Mouse (Mus musculus) brain, embryonic 14.5 days (tissue): Measurements from ENCODE around the gene Acvrl1. TPM values are rescaled to one million over a fixed set of nuclear protein-coding genes. Genes with fewer than 3 reads are reported as not detected.

ENCODE experiments used
- DNase-seq: peaks from one replicate; pipeline ENCODE4 v3.0.0-alpha.2; 2011; ENCODE audit warnings: low read depth
- CTCF ChIP-seq: fragments of 200-500 bp; IDR thresholded peaks from 2 replicates; pipeline ENCODE4 v1.5.1; 2012; ENCODE audit warnings: inconsistent platforms, mild to moderate bottlenecking, moderate library complexity, borderline replicate concordance; ENCODE audit not compliant: insufficient read depth, insufficient read length; ENCODE audit errors: extremely low read depth
- POLR2A ChIP-seq: fragments of 200-500 bp; IDR thresholded peaks from 2 replicates; pipeline ENCODE4 v1.6.1; 2012; ENCODE audit warnings: mild to moderate bottlenecking, inconsistent platforms, borderline replicate concordance; ENCODE audit not compliant: poor library complexity, insufficient read depth, insufficient read length, severe bottlenecking; ENCODE audit errors: extremely low read depth
- polyA plus RNA-seq: library from polyadenylated mRNA; depleted of rRNA; stranded (reverse); fragments of >200 nt; gene quantifications from 2 replicates; pipeline ENCODE4 v1.2.3, GENCODE M21; 2012; rRNA removed

Acvrl1 gene
- polyA plus RNA-seq, 1 experiment, result 11.6 TPM

- TF ChIP-seq CTCF, result no peak
- TF ChIP-seq POLR2A, result no peak
Observed at GRCm38 (mm10) chr15:101189981-101190761, 61.8 kb downstream of the Acvrl1 start.

GRCm38 (mm10) chr15:101190762-101191150 lies 62.4 kb downstream of the Acvrl1 start:
- no peak for DNase-seq
- TF ChIP-seq CTCF (no peak), POLR2A (no peak)

More at GRCm38 (mm10) chr15:101189981-101190761, 61.8 kb downstream of the Acvrl1 start:
- no peak for DNase-seq

- no peak for TF ChIP-seq POLR2A
- DNase-seq, result peak; percentile 96
Observed at GRCm38 (mm10) chr15:101191459-101192259, 63.3 kb downstream of the Acvrl1 start.

- DNase-seq, result no peak
- no peak for TF ChIP-seq POLR2A
- no peak for TF ChIP-seq CTCF
Observed at GRCm38 (mm10) chr15:101192260-101192640, 63.9 kb downstream of the Acvrl1 start.

GRCm38 (mm10) chr15:101192651-101193050 lies 64.3 kb downstream of the Acvrl1 start:
- DNase-seq, result no peak
- TF ChIP-seq CTCF, result no peak
- no peak for TF ChIP-seq POLR2A

GRCm38 (mm10) chr15:101193971-101194370 lies 65.6 kb downstream of the Acvrl1 start:
- TF ChIP-seq POLR2A (no peak), CTCF (no peak)
- DNase-seq, result no peak

Other genes starting within 250 kb of the Acvrl1 start
- not detected in 2 replicates for gene Gm47841, start 81.1 kb upstream of the Acvrl1 start, polyA plus RNA-seq
- 1.5 and 2.1 TPM in 2 replicates for gene Fignl2, start 50.0 kb upstream of the Acvrl1 start, polyA plus RNA-seq
- gene Ankrd33, start 12.8 kb upstream of the Acvrl1 start, polyA plus RNA-seq, result not detected in 2 replicates
- 62.5 and 75.3 TPM in 2 replicates for gene Acvr1b, start 45.5 kb downstream of the Acvrl1 start, polyA plus RNA-seq
- gene Grasp, start 95.7 kb downstream of the Acvrl1 start, polyA plus RNA-seq, result 4.9 and 6.5 TPM in 2 replicates
- 5.4 and 10.5 TPM in 2 replicates for gene Nr4a1, start 125.7 kb downstream of the Acvrl1 start, polyA plus RNA-seq
- 58.9 and 75.1 TPM in 2 replicates for gene Atg101, start 155.8 kb downstream of the Acvrl1 start, polyA plus RNA-seq
- gene 6030408B16Rik, start 164.7 kb downstream of the Acvrl1 start, polyA plus RNA-seq, result 0.41 and 0.42 TPM in 2 replicates
- 0.19 and 0.22 TPM in 2 replicates for gene Krt80, start 241.6 kb downstream of the Acvrl1 start, polyA plus RNA-seq